Mouse (Mus musculus): ENCODE results near the gene Nkx1-2.

DNA sequence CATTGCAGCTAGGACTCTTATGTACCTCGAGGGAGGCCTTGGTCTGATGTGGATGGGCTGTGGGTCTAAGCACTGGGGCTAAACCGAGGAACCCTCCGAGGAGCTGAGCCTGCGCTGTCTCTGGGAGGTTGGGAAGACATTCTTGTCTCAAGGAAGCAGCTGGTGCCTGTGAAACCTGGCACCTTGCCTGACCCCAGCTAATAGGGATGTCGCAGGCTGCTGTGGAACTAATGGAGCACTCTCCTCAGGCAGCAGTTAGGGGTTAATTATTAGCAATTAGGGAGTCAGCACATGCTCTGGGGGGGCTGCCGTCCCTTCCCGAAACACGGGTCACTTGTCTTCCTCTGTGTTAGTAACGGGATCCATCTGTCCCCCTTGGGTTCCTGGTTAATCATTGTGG lies 41.5 kb upstream of the Nkx1-2 start:
- TF ChIP-seq CTCF (IDR thresholded peaks at IDR 0.05; ENCODE audit: low read depth, low read length): no peak
- no peak for TF ChIP-seq POLR2A (IDR thresholded peaks at IDR 0.05; ENCODE audit: insufficient read depth, low read length)

Measured in ES-Bruce4 (cell line).